Mouse (Mus musculus) cortical plate, adult 2 months (tissue): ENCODE results near the gene Psme3. TPM values are rescaled to one million over a fixed set of nuclear protein-coding genes. Genes with fewer than 3 reads are reported as not detected.

ENCODE experiments used
- H3K27ac ChIP-seq: fragments of 200-500 bp; 2 replicates; pipeline ENCODE4 v1.5.1; 2012; ENCODE audit warnings: low read length, control low read depth, inconsistent platforms; ENCODE audit not compliant: insufficient read depth
- H3K4me1 ChIP-seq: fragments of 200-500 bp; 2 replicates; pipeline ENCODE4 v1.6.1; 2011; ENCODE audit warnings: low read length; ENCODE audit not compliant: control insufficient read depth, insufficient read depth
- H3K4me3 ChIP-seq: fragments of 200-500 bp; 2 replicates; pipeline ENCODE4 v1.5.1; 2011; ENCODE audit warnings: mild to moderate bottlenecking, low read length, control low read depth; ENCODE audit not compliant: insufficient read depth
- CTCF ChIP-seq: fragments of 200-500 bp; IDR thresholded peaks from 2 replicates; pipeline ENCODE4 v1.5.1; 2011; ENCODE audit warnings: mild to moderate bottlenecking, control low read depth, low read length; ENCODE audit not compliant: insufficient read depth; ENCODE audit errors: extremely low read depth
- POLR2A ChIP-seq: fragments of 200-500 bp; IDR thresholded peaks from 2 replicates; pipeline ENCODE4 v1.6.1; 2011; ENCODE audit warnings: mild to moderate bottlenecking, low read length, control low read depth; ENCODE audit not compliant: insufficient read depth; ENCODE audit errors: extremely low read depth
- polyA plus RNA-seq: library from polyadenylated mRNA; depleted of rRNA; stranded (reverse); fragments of >200 nt; gene quantifications from 2 replicates; pipeline ENCODE4 v1.2.3, GENCODE M21; 2012

Psme3 gene
- polyA plus RNA-seq, 1 experiment = 107 TPM

- no peaks in the 10 kb centered on the region for H3K4me1 ChIP-seq
- TF ChIP-seq CTCF (no peak), POLR2A (no peak)
- no peak overlapping the region for H3K27ac ChIP-seq
- no peak overlapping the region for H3K4me3 ChIP-seq
Measured at GRCm38 (mm10) chr11:101347083-101347775, 31.2 kb downstream of the Psme3 start.

GRCm38 (mm10) chr11:101348774-101349173, 32.8 kb downstream of the Psme3 start:
- no peaks in the 10 kb centered on the region for H3K4me1 ChIP-seq
- no peak overlapping the region for H3K4me3 ChIP-seq
- no peak overlapping the region for H3K27ac ChIP-seq
- TF ChIP-seq POLR2A = no peak
- TF ChIP-seq CTCF = no peak

- Histone ChIP-seq H3K4me3 (no peak overlapping the region), H3K27ac (no peak overlapping the region)
- TF ChIP-seq POLR2A (no peak), CTCF (no peak)
Measured at GRCm38 (mm10) chr11:101349216-101349615, 33.2 kb downstream of the Psme3 start.

GRCm38 (mm10) chr11:101351100-101351720, 35.2 kb downstream of the Psme3 start:
- H3K4me1 ChIP-seq = no peaks in the 10 kb centered on the region
- no peak overlapping the region for H3K27ac ChIP-seq
- TF ChIP-seq CTCF = no peak
- TF ChIP-seq POLR2A = no peak
- H3K4me3 ChIP-seq = no peak overlapping the region

More at GRCm38 (mm10) chr11:101349216-101349615, 33.2 kb downstream of the Psme3 start:
- no peaks in the 10 kb centered on the region for H3K4me1 ChIP-seq

GRCm38 (mm10) chr11:101351721-101352111, 35.7 kb downstream of the Psme3 start:
- no peak overlapping the region for H3K4me3 ChIP-seq
- no peak overlapping the region for H3K27ac ChIP-seq
- H3K4me1 ChIP-seq = no peaks in the 10 kb centered on the region
- no peak for TF ChIP-seq CTCF
- TF ChIP-seq POLR2A = no peak

GRCm38 (mm10) chr11:101353436-101353835, 37.4 kb downstream of the Psme3 start:
- H3K4me1 ChIP-seq = no peaks in the 10 kb centered on the region
- H3K4me3 ChIP-seq = no peak overlapping the region
- no peak overlapping the region for H3K27ac ChIP-seq
- TF ChIP-seq POLR2A = no peak
- no peak for TF ChIP-seq CTCF

- TF ChIP-seq CTCF (no peak), POLR2A (no peak)
- no peak overlapping the region for H3K27ac ChIP-seq
- H3K4me3 ChIP-seq = no peak overlapping the region
- H3K4me1 ChIP-seq = no peaks in the 10 kb centered on the region
Measured at GRCm38 (mm10) chr11:101354438-101355010, 38.5 kb downstream of the Psme3 start.

- H3K4me1 ChIP-seq = no peaks in the 10 kb centered on the region
- TF ChIP-seq POLR2A (no peak), CTCF (no peak)
- no peak overlapping the region for H3K4me3 ChIP-seq
- no peak overlapping the region for H3K27ac ChIP-seq
Measured at GRCm38 (mm10) chr11:101355916-101356315, 39.9 kb downstream of the Psme3 start.

- no peak overlapping the region for H3K27ac ChIP-seq
- H3K4me1 ChIP-seq = no peaks in the 10 kb centered on the region
- no peak for TF ChIP-seq CTCF
- no peak for TF ChIP-seq POLR2A
- H3K4me3 ChIP-seq = no peak overlapping the region
Measured at GRCm38 (mm10) chr11:101357505-101358182, 41.6 kb downstream of the Psme3 start.
